Mouse (Mus musculus) layer of hippocampus, postnatal 25 days (tissue): ENCODE measurements around the gene Oas1c. TPM values are rescaled to one million over a fixed set of nuclear protein-coding genes. Genes with fewer than 3 reads are reported as not detected.
"Not testable (repeated sequence)": the region's sequence is repeated elsewhere in the genome, so short reads cannot be mapped to it uniquely, and the experiment has no call there.

Experiments
- DNase-seq, 2 experiments: peaks; one replicate each; pipeline ENCODE4 v3.0.0; 2022; ENCODE audit warnings: mixed read lengths in 2 of 2, low spot score in 1 of 2; ENCODE audit errors: extremely low spot score in 1 of 2
- total RNA-seq, 2 experiments: library from RNA; stranded (reverse); gene quantifications; 2 replicates each; pipeline ENCODE4 v1.2.3; 2021

The Oas1c gene
- 1 to 10 TPM in 1 of 2 experiments, under 1 TPM in 1; 0.81 to 1.3 TPM for total RNA-seq

DNA sequence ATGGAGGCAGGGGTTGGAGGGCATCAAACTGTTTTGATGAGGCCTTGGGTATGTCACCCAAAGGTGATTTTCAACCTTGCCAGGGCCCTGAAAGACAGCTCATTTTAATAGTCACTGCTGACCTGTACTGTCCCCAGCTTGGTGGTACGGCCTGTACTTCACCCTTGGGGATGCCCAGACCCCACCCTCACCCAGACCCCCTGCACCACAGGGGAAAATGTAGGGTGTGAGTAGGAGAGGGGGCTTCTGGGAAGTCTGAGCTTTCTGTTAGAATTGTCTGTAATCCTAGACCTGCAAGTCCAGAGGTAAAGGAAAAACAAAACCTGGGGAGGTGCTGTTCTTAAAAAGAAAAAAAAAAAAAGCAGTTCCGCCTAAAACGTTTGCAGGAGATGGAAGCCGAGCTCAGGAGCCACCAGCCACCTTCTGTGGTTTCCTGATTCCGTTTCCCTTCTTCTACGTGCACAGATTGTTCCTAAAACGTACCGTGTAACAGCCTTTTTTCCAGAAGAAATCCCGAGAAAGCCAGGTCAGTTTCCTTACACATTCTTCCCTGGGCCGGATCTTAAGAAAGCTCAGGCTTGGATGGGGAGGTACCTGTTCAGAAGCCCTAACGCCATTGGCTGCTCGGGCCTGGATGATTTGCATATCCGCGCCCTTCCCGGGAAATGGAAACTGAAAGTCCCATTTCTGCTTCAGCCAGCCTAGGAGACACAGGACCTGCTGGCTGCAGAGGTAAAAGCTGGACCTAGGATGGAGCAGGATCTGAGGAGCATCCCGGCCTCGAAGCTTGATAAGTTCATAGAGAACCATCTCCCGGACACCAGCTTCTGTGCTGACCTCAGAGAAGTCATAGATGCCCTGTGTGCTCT is at the start of gene Oas1c:
Oas1c (minus strand) TSS at position 564 of the 869 bp plus-strand sequence.
- DNase-seq = peak; percentile 32 to 52

DNA sequence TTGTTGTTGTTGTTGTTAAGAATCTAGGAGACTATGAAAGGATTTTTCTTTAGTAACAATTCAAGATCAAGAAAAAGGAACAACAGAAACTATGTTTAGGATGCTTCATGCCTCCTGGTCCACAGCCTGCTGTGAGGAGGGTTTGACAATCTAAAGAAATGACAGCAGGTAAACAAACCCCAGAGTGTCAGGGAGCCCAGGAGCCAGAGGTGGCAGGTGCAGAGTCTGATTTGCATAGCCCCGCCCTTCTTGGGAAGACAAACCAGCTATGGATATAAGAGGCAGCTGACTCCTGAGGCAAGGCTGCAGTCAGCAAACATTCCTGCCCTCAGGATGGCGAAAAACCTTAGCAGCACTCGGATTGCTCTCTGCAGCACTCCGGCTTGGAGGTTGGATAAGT is 48.8 kb upstream of the Oas1c start, which contains the start of gene Oas1h:
Oas1h (plus strand) TSS at position 301 of the 400 bp plus-strand sequence.
- DNase-seq = no peak

DNA sequence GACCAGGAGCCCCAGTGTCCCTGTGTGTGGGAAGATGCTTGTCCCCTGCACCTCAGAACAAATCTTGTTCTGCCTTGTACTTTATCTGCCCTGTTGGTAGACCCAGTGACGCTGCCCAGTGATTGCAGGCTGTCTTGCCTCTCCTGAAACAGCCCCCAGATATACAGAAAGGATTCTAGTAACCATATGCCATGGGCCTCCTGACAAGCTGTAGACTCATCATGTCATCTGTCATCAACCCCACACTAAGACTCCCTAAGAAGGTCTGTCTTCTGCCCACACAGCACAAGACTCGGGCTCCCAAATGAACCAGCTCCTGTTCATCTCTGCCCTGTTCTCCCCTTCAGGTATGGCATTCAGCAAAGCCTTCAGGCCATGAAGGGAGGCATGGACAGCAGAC is 46.9 kb upstream of the Oas1c start:
- peak in 1 of 2 experiments; percentile 29 for DNase-seq

DNA sequence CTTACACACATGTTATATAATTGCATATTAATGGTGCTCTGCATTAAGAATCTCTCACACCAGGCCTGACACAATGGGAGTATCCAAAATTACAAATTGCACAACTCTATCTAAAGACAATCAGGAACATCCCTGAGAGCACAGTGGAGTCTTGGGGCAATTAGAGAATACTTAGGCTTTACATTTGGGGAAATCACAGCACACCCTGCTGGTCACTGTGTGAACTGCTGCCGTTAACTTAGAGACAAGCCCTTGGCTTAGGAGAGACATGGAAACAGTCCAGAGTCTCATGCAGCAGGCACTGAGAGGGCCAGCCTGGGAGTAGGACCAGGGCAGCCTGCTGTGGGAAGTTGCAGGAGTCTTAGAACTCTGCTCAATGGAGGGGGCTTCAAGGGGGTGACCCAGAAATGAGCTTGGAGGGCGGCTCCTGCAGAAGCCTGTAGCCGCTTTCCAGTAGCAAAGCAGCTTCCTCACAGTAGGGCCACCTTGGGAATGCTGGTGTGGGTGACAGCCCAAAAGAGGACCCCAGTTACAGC is 37.4 kb upstream of the Oas1c start:
- DNase-seq = peak in 1 of 2 experiments; percentile 53

DNA sequence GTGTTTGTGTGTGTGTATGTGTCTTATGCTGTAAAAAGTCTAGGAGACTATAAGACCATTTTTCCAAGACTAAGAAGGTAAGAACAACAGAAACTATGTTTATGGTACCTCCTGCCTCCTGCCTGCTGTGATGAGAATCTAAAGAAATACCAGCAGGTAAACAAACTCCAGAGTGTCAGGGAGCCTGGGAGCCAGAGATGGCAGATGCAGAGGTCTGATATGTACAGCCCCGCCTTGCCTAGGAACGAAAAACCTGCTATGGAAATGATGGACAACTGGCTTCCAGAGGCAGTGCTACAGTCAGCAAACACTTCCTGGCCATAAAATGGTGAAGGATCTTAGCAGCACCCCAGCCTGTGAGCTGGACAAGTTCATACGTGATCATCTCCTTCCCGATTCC is 34.8 kb upstream of the Oas1c start, which contains the start of gene Oas1f:
Oas1f (plus strand) TSS at position 301 of the 400 bp plus-strand sequence.
- DNase-seq = no peak

DNA sequence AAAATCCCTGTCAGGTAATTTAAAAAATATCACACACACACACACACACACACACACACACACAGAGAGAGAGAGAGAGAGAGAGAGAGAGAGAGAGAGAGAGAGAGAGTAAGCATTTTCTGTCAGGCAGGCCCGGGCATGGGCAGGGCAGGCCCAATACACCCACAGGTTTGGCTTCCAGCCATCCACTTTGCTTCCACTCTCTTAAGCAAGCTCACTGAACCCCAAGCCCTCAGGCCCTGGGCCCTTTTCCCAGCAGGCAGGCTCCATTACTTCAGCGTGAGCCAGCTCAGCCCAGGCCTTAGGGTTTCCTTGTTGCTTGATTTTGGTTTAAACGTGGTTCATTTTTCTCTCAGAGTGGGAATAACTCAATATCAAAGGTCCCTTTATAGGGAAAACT is 32.4 kb upstream of the Oas1c start:
- DNase-seq = peak in 1 of 2 experiments; percentile 6

DNA sequence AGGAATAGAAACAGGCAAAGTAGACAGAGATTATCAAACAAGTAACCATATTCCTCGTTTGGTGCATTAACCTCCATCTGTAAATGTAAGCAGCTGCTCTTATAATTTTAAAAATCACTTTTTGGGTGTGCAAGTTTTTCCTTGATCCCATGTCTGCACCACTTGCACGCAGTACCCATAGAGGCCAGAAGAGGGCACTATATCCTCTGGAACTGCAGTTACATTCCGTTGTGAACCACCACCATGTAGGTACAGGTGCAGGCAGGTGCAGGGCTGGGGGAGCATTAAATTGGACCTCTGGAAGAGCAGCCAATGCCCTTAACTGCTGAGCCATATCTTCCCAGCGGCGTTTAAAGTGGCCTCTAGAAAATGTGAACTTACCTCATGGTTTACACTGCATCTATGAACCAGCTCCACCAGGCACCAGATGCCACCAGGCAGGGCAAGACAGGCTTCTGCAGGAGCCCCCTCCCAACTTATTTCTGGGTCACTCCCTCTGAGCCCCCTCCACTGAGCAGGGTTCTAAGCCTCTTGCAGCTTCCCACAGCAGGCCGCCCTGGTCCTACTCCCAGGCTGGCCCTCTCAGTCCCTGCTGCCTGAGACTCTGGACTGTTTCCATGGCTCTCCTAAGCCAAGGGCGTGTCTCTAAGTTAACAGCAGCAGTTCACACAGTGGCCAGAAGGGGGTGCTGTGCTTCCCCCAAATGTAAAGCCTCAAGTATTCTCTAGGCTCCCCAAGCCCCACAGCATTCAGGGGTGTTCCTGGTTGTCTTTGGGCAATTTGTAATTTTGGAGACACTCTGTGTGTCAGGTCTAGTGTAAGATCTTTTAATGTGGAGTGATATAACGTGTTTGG is 24.6 kb upstream of the Oas1c start:
- peak in 1 of 2 experiments; percentile 73 for DNase-seq

DNA sequence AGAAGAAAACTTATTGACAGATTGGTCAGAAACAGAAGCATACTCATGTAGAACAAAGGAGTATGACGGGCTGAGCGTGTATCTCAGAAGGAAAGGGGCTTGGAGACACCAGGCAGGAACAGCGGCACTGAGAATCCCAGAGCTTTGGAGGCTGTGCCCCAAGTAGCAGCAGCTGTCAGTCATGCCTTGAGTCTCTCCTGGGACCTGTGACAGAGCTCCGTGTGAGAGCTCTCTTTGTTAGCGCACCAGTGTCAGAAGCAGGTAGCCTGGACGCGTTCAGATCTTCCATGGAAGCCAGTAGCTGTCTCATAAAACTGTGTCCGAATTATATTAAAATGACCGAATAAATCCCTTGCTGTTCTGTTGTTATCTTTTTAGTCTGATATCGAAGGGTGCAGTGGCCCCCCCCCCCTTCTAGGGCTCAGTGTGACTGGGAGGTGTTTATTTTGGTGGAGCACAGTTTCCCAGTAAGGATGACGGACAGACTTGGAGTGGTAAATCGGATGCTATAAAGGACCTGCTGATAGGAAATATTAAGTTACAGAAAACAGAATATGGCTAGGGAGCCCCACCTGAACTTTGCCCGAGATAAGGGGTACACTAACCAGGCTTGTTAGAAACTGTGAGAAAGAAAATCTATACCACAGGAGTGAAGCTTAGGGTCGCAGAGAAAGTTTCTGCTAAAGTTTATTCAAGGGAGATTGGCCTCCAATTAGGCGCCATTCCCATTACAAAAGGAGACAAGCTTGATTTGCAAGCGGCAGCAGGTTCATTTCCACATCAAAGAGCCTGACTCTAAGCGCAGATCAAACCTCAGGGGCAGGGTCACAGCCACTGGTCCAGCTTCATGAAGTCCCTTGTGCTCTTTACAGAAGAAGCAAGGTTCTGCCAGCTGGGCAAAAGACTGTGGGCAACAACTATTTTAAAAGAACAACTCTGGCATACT is 21.3 kb upstream of the Oas1c start:
- no peak for DNase-seq

DNA sequence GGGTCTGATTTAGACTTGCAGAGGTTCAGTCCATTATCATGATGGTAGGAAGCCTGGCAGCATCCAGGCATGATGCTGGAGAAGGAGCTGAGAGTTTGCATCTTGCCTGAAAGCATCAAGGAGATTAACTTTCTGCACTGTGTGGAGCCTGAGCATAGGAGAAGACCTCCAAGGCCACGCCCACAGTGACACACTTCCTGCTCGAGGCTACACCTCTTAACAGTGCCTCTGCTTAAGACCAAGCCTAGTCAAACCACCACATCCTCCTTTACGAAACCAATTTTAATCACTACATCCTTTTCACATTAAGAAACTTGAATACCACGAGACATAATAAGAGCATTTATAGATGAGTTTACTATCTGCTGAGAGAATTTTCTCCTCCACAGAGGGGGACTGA is 18.7 kb upstream of the Oas1c start:
- DNase-seq = no peak

DNA sequence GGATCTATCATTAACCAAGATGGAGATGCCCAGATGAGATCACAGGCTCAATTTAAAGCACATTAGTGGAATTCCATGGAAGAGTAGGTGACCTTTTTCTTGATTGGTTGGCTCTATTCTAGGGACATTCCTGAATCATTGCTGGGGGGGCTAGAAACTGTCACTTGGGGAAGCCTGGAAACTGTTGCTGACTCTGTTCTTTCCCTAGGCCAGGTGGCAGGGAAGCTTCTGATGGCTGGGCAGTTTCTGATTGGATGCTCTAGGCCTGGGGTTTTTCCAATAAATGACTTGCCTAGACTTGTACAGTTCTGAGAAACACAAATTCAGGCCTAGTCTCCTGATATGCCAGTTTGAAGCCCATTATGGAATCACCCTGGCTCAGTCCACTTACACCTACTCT is 6.7 kb upstream of the Oas1c start:
- DNase-seq = no peak

DNA sequence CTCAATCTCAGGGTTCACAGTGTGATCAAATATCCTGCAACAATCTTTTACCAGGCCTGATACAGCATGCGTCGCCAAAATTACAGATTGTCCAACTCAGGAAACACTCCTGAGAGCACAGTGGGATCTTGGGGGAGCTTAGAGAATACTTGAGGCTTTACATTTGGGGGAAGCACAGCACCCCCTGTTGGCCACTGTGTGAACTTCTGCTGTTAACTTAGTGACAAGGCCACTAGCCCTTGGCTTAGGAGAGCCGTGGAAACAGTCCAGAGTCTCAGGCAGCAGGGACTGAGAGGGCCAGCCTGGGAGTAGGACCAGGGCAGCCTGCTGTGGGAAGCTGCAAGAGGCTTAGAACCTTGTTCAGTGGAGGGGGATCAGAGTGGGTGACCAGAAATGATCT is 3.6 kb upstream of the Oas1c start:
- DNase-seq = peak in 1 of 2 experiments; percentile 24

DNA sequence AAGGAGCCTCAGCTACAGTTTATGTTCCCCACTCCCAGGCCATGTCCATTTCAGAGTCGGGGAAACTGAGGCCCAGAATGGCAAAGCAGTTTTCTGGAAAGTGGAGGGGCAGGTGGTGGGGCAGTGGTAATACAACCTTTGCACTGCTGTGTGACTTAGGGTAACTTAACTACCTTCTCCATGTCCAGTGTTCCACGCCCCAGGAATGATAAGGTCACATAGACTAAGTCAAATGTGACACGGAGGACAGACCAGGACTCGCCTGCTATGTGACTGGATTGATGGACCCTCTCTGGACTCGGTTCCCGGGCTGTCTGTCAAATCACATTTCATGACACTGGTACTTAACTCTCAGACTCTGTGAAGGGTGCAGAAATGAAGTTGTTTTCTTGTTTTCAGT is 709 bp upstream of the Oas1c start:
- DNase-seq = no peak

DNA sequence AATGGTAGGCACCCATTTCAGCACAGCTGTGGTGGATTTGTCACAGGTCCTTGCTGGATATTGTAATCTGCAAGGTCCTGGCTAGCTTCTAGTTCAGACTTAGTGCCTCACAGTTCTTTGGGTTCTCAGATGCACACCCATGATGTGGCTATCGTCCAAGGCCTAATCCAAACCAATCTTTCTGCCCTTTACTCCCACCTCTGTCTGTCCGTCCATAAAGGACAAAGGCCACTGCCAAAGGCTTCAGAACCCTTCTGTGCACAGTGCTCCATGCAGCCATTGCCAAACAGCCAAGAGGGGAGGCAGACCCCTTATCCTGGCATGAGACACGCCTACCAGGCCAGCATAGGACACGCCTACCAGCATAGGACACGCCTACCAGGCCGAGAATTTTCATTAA is 3.1 kb downstream of the Oas1c start:
- DNase-seq = no peak

DNA sequence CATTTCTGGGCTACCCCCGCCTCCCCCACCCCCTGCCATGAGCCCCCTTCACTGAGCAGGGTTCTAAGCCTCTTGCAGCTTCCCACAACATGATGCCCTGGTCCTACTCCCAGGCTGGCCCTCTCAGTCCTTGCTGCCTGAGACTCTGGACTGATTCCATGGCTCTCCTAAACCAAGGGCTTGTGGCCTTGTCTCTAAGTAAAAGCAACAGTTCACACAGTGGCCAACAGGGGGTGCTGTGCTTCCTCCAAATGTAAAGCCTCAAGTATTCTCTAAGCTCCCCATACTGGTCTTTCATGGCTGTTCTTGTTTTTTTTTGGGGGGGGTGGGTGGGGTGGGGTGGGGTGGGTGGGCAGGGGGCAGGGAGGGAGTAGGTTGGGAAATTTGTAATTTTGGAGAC is 5.9 kb downstream of the Oas1c start:
- peak in 1 of 2 experiments; percentile 59 for DNase-seq

DNA sequence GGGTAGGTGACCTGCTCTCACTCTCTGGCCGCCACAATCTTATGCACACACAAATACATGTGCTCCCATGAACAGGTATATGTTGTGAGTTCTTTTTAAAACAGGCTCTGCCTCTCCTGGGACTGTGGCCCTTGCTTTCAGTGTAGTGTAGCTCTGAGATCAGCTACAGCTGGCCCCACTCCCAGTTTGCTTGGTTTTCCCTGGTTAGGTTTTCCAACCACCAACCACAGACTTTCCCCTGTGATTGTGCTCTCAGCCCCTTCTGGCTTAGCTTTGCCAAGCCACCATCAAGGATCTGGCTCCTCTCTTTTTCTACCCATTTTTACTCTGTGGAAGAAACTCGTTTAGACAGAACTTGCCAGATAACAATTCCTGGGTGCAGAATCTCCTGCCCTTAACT is 8.7 kb downstream of the Oas1c start:
- no peak for DNase-seq

DNA sequence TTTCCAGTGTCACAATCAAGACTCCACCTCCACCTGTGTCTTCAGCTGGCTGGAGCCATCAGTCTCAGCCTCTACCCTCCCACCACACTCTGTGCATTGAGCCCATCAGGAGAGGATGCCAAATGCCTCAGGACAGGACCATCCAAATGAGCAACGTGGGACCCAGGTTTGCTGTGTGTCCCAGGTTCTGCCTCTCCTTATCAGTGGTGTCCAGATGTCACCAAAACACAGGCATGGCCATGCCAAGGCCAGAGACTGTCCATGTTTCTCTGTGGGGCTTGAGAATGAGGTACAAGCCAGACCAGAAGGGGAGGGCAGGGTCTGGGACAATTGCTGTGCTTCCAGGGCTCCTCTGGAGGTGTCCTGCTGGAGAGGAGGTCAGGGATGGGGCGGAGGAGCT is 13.4 kb downstream of the Oas1c start:
- not testable (repeated sequence) for DNase-seq

DNA sequence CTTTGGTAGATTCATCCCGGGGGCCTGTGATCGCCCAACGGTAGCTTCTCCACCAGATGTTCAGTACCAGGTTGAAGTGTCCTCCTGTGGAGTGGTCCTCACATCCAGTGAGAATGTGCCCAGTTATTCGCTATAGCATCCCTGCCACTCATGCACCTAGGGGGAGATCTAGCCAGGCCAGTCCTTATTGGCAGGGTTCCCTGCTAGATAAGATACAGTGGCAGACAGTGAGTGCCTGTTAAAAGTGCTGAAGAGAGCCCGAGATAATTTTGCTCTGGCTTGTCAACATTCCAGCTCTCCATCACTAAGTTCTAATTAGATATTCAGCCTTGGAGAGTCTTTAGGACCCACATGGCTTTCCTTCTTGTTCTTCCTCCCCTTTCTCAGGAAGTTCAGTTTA is 14.2 kb downstream of the Oas1c start:
- not testable (repeated sequence) for DNase-seq

DNA sequence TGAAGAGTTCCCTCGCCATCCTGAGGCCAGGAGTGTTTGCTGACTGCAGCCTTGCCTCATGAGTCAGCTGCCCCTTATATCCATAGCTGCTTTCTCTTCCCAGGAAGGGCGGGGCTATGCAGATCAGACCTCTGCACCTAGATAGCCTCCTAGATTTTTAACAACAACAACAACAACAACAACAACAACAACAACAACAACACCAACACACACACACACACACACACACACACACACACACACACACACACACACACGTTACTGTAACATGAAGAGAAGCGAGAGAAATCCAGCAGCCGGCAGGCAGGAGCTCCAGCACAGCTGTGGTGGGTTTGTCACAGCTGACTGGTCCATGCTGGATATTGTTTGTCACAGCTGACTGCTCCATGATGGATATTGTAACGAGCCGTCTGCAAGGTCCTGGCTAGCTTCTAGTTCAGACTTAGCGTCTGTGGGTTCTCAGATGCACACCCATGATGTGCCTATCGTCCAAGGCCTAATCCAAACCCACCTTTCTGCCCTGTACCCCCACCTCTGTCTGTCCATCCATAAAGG is 16.8 kb downstream of the Oas1c start, which contains the start of gene Oas1e:
Oas1e (minus strand) TSS at position 51 of the 555 bp plus-strand sequence.
- DNase-seq = not testable (repeated sequence)

DNA sequence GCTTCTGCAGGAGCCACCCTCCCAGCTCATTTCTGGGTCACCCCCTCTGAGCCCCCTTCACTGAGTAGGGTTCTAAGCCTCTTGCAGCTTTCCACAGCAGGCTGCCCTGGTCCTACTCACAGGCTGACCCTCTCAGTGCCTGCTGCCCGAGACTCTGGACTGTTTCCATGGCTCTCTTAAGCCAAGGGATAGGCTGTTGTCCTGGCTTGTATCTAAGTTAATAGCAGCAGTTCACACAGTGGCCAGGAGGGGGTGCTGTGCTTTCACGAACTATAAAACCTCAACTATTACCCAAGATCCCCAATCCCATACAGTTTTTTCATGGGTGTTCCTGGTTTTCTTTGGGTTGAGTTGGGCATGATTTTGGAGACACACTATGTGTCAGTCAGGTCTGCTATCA is 19.3 kb downstream of the Oas1c start:
- peak; percentile 41 to 74 for DNase-seq
